Mouse (Mus musculus): ENCODE data around the gene Spata3.
A peak's percentile ranks its signal among the peaks of the same experiment; 100 is the strongest.

Gene Spata3

DNA sequence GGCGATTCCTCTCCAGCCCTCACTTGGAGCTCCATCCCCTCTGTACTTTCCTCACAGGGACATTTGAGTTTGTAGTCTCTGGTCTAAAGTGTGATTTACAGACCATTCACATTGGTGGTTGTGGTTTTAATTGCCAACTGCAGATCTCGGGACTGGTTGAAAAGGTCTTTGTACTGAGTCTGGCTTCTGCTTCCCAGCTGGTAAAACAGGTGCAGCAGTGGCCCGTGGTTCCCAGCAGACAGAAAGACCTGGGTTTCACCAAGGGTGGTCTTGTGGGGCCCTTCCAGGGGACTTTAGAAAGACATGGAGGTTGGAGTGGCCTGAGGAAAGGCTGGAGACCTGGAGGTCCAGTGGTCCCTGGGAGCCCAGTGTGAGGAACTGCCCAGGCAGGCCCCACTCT is 38.3 kb downstream of the Spata3 start:
- no peak overlapping the region for H3K4me3 ChIP-seq (replicated peaks; ENCODE audit: low read length)
- peaks cover 13% of the 10 kb centered on the region for H3K4me1 ChIP-seq (replicated peaks; ENCODE audit: low read depth, low read length)
- H3K36me3 ChIP-seq (ENCODE audit: insufficient read depth, low read length) = no peaks in the 10 kb centered on the region
- TF ChIP-seq NANOG (IDR thresholded peaks at IDR 0.05; ENCODE audit: borderline replicate concordance, low read length) = no peak
- TF ChIP-seq CTCF (conservative IDR thresholded peaks at IDR 0.05; ENCODE audit: low read length) = no peak
- TF ChIP-seq POU5F1 (IDR thresholded peaks at IDR 0.05; ENCODE audit: borderline replicate concordance, low read length) = no peak
- peaks cover 2% of the 10 kb centered on the region for H3K27me3 ChIP-seq (ENCODE audit: insufficient read depth, low read length)
- H3K9me3 ChIP-seq (ENCODE audit: low read length) = no peaks in the 10 kb centered on the region

DNA sequence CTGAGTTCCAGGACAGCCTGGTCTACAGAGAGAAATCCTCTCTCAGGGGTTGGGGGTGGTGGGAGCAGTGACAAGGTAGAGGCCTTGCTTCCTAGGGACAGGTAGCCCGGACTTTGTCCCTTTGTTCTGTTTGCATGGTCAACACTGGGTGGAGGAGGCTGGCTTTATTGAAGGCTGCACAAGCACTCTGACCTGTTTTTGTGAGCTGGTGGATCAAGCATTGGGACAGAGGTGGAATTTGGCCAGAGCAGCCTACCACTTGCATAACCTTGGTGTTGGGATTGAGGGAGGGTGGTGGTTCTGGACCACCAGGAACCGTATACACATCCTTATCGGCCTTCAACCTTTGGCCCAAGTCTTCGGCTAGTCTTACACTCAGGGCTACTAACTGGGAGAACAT is 39.7 kb downstream of the Spata3 start:
- TF ChIP-seq POU5F1 (IDR thresholded peaks at IDR 0.05; ENCODE audit: borderline replicate concordance, low read length) = no peak
- TF ChIP-seq CTCF (conservative IDR thresholded peaks at IDR 0.05; ENCODE audit: low read length) = no peak
- TF ChIP-seq NANOG (IDR thresholded peaks at IDR 0.05; ENCODE audit: borderline replicate concordance, low read length) = no peak
- Histone ChIP-seq H3K4me3 (replicated peaks; ENCODE audit: low read length) (no peak overlapping the region), H3K27me3 (ENCODE audit: insufficient read depth, low read length) (peaks cover 2% of the 10 kb centered on the region), H3K4me1 (replicated peaks; ENCODE audit: low read depth, low read length) (peaks cover 25% of the 10 kb centered on the region), H3K9me3 (ENCODE audit: low read length) (no peaks in the 10 kb centered on the region), H3K36me3 (ENCODE audit: insufficient read depth, low read length) (no peaks in the 10 kb centered on the region)

DNA sequence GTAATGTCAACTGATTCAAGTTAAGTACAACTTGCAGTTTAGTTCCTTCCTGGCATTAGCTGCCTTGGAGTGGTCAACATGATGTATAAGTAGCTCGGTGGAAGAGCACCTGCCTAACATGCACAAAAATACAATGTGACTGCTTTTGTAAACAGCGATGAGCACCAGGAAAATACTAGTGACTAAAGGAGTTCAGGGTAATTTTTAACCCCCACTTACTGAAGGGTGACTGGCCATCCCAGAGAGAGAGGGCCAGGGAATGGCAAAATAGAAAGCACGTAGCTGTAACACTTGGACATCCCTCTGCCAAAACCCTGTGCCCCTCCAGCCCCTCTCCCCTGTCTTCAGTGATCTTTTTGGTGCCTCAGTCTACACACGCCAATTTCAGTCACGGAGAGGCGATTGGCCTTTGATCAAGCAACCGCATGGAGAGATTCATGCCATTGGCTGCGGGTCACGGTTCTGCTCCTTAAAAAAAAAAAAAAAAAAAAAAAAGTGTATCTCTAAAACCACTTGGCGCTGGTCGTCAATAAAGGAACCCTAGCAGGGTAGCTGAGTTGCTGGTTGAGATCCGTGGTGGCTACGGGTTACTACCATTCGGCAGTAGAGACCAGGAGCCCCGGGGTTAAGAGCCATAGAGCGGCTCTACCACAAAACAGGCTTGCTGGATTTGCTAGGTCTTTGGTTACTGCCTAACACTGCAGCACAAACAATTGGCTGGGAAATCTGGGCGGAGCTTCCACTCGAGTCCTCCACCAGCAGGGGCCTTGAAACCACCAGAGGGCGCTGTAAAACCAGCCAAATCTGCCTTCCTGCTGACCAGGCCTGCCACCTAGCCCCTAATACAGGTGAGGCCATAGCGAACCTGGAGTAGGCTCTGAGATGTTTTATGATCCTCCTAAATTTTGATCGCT is 42.5 kb downstream of the Spata3 start:
- Histone ChIP-seq H3K9me3 (ENCODE audit: low read length) (no peaks in the 10 kb centered on the region), H3K4me1 (replicated peaks; ENCODE audit: low read depth, low read length) (peaks cover 53% of the 10 kb centered on the region), H3K4me3 (replicated peaks; ENCODE audit: low read length) (peak overlapping the region; percentile 56), H3K27me3 (ENCODE audit: insufficient read depth, low read length) (no peaks in the 10 kb centered on the region), H3K36me3 (ENCODE audit: insufficient read depth, low read length) (no peaks in the 10 kb centered on the region)
- peak; percentile 96 for TF ChIP-seq CTCF (conservative IDR thresholded peaks at IDR 0.05; ENCODE audit: low read length)
- no peak for TF ChIP-seq POU5F1 (IDR thresholded peaks at IDR 0.05; ENCODE audit: borderline replicate concordance, low read length)

GRCm38 (mm10) chr1:86062523-86062922 is 45.9 kb downstream of the Spata3 start:
- peak; percentile 12 for TF ChIP-seq CTCF (conservative IDR thresholded peaks at IDR 0.05; ENCODE audit: low read length)
- TF ChIP-seq POU5F1 (IDR thresholded peaks at IDR 0.05; ENCODE audit: borderline replicate concordance, low read length) = no peak
- TF ChIP-seq NANOG (IDR thresholded peaks at IDR 0.05; ENCODE audit: borderline replicate concordance, low read length) = no peak
- H3K27me3 ChIP-seq (ENCODE audit: insufficient read depth, low read length) = no peaks in the 10 kb centered on the region
- H3K4me3 ChIP-seq (replicated peaks; ENCODE audit: low read length) = peak overlapping the region; percentile 100
- peaks cover 67% of the 10 kb centered on the region for H3K4me1 ChIP-seq (replicated peaks; ENCODE audit: low read depth, low read length)
- no peaks in the 10 kb centered on the region for H3K9me3 ChIP-seq (ENCODE audit: low read length)
- H3K36me3 ChIP-seq (ENCODE audit: insufficient read depth, low read length) = peaks cover 4% of the 10 kb centered on the region; the same call in 1 of the 2 replicates

DNA sequence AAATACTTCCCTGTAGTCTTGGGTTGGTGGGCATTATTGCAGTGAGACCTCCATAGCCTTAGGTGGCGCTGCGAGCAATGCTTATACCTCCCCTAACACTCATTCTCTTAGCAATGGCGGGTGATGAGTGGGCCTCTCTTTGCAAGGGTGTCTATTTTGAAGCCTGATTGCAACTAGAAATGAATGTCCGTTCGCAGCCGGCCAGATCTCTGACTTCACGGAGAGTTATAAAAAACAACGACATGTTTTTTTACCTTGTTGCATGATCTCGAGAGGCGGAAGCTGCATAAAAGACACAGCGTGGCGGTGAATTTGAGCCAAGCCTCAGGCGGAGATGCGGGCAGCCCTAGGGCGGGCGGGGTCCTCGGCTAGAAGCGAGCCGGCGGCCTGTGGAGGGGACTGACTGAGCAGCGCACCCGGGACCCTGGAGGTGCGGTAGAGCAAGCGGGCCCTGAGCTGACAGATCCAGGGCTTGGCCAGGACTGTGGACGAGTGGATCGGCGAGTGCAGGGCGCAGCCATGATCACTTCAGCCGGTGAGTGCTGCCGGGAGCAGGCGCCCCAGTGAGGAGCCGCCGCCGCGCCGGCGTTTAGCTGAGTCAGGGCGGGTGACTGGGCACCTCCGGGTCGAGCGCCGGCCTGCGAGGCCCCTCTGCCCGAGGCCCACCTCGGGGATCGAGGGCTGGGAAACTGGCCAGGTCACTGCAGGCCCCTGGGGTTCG is 47.8 kb downstream of the Spata3 start, which contains the start of gene Psmd1:
Gene Psmd1, plus strand, starts transcription at position 117 of the 721 bp plus-strand sequence.
- Histone ChIP-seq H3K27me3 (ENCODE audit: insufficient read depth, low read length) (no peaks in the 10 kb centered on the region), H3K9me3 (ENCODE audit: low read length) (no peaks in the 10 kb centered on the region), H3K36me3 (ENCODE audit: insufficient read depth, low read length) (peaks cover 16% of the 10 kb centered on the region), H3K4me1 (replicated peaks; ENCODE audit: low read depth, low read length) (peaks cover 70% of the 10 kb centered on the region), H3K4me3 (replicated peaks; ENCODE audit: low read length) (peak within 1 kb of the TSS; percentile 100)
- TF ChIP-seq POU5F1 (IDR thresholded peaks at IDR 0.05; ENCODE audit: borderline replicate concordance, low read length) = no peak
- no peak for TF ChIP-seq NANOG (IDR thresholded peaks at IDR 0.05; ENCODE audit: borderline replicate concordance, low read length)
- peak; percentile 81 for TF ChIP-seq CTCF (conservative IDR thresholded peaks at IDR 0.05; ENCODE audit: low read length)

GRCm38 (mm10) chr1:86076565-86076964 is 59.9 kb downstream of the Spata3 start:
- H3K27me3 ChIP-seq (ENCODE audit: insufficient read depth, low read length) = no peaks in the 10 kb centered on the region
- H3K4me1 ChIP-seq (replicated peaks; ENCODE audit: low read depth, low read length) = peaks cover 19% of the 10 kb centered on the region
- H3K36me3 ChIP-seq (ENCODE audit: insufficient read depth, low read length) = peaks cover 95% of the 10 kb centered on the region
- no peaks in the 10 kb centered on the region for H3K9me3 ChIP-seq (ENCODE audit: low read length)
- TF ChIP-seq CTCF (conservative IDR thresholded peaks at IDR 0.05; ENCODE audit: low read length) (no peak), POU5F1 (IDR thresholded peaks at IDR 0.05; ENCODE audit: borderline replicate concordance, low read length) (no peak), NANOG (IDR thresholded peaks at IDR 0.05; ENCODE audit: borderline replicate concordance, low read length) (no peak)
- no peak overlapping the region for H3K4me3 ChIP-seq (replicated peaks; ENCODE audit: low read length)

Data from E14TG2a.4 (cell line).